Mouse (Mus musculus) left cerebral cortex, adult 18-20 months (tissue): ENCODE results near the gene Cnih1. TPM values are rescaled to one million over a fixed set of nuclear protein-coding genes. Genes with fewer than 3 reads are reported as not detected.
"Not testable (repeated sequence)": the region's sequence is repeated elsewhere in the genome, so short reads cannot be mapped to it uniquely, and the experiment has no call there.

Experiments
- DNase-seq, 2 experiments: peaks; one replicate each; pipeline ENCODE4 v3.0.0; 2021 to 2022; ENCODE audit warnings: low spot score in 2 of 2, mixed read lengths in 1 of 2
- total RNA-seq, 2 experiments: library from RNA; stranded (reverse); gene quantifications; 2 replicates each; pipeline ENCODE4 v1.2.3; 2021

Gene Cnih1
- total RNA-seq, 2 experiments from 2014 or later = 88.2 to 91.3 TPM

DNA sequence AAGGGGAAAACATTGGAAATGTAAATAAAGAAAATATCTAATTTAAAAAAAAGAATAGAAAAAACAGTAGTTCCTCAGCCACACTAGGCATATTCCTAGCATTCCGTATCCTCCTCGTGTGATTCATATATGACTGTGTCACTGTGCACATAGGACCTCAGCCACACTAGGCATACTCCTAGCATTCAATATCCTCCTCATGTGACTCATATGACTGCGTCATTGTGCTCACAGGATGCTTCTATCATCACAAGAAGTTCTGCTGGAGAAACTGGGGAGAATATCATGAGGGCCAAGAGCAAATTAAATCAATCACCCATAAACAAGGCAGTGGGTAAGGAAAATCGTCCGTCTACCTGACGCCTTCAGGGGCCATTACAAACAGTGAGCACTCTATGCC, 2.5 kb upstream of the Cnih1 start:
- no peak for DNase-seq

DNA sequence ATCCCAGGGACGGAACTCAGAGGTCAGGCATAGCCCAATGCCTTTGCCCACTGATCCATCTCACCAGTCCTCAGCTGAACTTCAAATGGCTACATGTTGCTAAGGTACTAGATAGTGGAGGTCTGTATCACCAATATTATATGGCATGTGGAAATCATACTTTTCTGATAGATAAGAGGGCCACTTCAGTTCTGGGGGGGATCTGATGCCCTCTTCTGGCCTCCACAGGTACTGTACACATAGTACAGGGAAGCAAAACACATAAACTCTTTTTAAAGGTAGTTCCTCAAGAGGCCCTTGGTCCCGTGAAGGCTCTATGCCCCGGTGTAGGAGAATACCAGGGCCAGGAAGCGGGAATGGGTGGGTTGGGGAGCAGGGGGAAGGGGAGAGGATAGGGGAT, 2.1 kb upstream of the Cnih1 start:
- DNase-seq = no peak

DNA sequence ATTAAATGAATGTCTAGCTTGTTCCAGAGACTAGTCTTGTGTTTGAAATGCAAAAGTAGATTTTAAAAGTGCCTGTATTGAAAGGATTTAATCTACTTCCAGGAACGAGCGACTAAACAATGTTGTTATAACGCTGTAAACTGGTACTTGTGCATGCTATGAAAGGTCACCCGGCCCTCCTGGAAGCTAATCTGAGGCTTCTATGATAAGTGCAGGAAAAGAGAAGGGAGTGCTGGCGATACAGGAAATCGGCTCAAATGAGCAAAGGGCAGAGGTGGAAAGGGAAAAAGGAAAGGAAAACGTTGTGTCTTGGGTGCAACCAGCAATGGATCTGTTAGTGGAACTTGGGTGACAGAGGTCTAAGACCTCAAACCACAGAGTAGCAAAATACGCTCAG, 292 bp upstream of the Cnih1 start:
- no peak for DNase-seq

DNA sequence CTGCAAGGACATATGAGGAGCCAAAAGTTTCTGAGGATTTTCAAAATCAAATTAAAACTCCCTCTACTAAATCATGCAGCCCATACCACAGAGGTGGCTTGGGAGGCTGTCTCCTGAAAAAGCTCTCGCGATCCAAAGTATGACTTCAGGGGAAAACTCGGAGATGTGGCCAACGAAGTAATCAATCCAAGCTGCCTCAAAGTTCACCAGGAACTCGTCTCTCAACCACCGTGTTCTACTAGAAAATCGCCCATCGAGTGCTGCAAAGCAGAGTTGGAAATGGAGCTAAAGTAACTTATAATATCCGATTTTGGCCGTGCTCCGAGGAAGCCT, 791 bp downstream of the Cnih1 start:
- no peak for DNase-seq

DNA sequence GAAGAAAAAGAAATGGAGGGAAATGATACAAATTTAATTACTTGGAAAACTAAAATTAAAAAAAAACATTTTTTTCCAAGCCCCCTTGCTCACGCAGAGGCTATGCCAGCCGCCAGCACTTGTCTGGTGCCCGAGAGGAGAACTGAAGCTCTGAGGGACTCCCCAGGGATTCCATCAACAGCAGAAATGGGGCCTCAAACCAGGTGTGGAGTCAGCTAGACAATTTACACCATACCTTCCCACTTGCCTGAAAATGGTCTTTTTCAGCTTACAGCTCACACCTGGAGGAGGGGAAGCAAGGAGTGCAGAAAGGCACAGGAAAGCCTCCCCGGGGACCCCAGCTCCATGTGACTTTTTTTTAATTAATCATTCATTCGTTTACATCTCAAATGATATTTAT, 3.0 kb downstream of the Cnih1 start:
- no peak for DNase-seq

DNA sequence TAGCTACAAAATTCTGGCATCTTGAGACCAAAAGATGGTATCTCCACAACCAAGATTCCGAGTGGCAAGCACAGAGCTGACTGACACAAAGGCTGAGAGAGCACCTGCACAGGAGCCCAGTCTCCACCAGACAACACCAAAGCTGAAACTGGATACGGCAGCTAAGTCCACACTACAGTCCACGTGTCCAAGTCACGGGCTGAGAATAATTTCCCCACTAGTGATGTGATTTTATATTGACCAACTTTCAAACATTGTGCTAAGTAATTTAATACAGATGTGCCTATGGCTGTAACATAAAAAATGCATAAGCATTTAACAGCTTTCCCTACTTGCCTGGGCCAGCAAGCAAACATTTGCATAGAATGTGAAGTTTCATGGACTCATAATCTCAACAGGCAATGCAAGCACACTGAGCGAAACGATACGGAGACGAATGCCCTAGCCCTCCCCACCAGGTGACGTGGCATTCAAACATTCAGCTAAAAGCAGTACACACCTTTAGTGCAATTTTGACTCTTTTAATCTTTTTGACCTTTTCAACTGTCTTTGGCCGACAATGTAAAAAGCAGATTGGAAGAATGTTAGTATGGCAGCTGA, 4.8 kb downstream of the Cnih1 start:
- DNase-seq = no peak

DNA sequence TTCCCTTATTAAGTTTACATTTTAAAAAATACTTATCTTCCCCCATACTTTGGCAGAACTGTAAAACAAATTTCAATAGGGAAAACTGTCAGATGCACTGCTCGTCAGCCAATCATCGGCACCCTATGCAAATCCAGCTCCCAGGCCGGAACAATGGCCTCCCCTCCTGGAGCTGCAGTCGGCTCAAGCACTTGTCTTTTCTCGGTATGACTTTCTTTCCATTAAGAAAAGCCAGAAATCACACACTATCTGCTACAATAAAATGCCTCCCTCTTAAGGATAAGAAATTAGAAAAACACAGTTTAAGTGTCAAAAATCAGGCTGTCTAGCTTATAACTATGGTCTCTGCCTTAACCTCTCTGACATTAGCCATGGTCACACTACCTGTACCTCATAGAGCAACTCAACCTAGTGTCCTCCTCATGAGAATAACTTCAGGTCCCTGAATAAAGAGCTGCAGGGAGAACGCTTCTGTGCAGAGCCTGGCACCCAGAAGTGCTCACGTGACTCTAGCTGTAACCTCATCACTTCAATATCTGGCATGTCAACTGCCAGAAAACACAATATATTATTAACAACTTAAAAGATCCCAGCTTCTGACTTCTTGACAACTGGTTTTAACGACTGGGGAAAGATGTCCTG, 5.9 kb downstream of the Cnih1 start:
- no peak for DNase-seq

DNA sequence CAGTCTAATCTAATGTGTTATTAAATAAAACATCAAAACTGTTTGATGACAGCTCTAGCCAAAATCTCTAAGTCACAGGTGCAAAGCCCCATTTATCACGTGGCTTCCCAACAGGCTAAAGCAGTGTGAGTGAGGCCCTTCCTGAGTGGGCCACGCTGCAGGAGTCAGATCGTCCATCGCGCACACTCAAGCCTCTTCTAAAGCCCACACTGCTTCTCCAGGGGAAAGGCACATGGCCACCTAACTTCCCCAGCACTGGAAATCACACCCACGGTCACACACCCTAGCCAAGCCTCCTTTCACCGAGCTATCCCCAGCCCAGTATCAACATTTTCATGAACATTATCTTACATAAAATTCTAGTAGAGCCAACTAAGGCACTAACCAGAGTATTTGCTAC, 7.1 kb downstream of the Cnih1 start:
- DNase-seq = no peak

DNA sequence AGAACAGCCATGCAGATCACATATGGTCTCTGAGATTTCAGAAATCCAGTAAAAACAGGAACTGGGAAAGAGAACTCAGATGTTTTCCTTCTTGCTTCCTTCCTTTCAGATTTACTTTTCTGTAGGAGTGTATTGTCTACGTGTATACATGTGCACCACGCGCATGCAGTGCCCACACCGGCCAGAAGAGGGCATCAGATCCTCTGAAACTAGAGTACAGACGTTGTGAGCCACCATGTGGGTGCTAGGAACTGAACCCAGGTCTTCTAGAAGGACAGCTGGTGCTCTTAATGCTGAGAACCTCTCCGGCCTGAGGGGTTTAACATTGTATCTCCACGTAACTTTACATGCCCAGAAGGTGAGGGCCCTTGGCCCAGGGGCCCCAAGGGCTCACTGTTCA, 9.0 kb downstream of the Cnih1 start:
- no peak for DNase-seq

DNA sequence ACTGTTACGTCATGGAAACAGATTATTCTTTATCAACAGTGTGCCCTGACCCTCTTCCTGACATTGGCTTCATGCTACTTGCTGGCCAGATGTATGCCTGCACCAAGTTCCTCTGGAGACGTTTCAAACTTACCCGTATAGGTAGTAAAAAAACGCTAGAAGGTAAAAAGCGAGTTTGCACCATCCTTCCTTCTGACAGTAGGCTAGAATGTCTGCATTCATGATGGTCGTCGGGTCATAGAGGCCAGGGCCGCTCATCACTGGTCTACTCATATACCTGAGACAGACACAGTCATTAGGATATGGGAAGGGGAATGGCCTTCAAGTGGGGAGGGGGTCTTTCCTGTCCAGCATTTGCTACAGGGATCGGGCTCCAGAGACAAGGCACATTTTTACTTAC, 9.5 kb downstream of the Cnih1 start:
- DNase-seq = no peak

DNA sequence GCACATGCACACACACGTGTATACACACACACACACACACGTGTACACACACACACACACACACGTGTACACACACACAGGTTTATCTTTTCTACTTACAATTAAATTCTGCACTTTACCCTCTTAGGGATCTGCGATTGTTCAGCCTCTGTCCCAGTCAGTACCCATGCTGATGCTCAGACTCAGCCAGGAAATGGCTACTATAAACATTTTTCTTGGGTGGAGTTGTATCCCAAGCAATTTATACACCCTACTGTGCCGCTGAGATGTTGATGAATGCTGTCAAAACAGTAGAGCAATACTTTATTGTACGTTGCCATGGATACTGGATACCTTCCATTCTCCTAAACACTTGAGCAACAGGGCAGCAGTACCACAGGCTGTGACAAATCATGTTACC, 18.2 kb downstream of the Cnih1 start:
- DNase-seq = no peak

DNA sequence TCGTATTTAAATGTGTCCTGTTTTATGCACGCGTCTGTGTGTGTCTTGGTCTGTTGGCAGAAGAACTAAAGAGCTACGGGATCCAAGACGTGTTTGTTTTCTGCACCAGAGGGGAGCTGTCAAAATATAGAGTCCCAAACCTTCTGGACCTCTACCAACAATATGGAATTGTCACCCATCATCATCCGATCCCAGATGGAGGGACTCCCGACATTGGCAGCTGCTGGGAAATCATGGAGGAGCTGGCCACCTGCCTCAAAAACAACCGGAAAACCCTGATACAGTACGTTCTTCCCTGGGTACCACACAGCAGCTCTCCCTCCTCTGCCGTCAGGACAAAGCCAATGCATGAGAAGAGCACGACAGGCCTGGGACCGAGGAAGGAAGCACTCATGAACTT, 21.1 kb downstream of the Cnih1 start:
- DNase-seq = no peak

DNA sequence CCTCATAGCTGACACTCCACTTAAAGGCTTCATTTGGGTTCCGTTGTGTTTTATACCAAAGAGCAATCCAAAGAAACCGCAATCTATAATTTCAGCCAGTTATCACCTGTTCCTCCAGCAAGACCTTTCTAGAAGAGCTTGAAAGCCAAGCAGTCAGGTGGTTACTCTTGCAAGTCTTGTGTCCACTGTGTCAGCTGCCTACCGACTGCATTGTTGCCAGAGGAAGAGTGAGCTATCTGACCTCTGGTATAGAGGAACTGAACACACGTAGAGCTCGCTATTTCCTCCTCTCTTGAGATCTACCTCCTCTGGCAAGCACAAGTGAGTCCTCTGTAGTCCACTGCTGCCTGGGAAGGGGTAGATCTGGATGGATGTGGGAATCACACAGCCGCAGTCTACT, 27.0 kb downstream of the Cnih1 start:
- no peak for DNase-seq

DNA sequence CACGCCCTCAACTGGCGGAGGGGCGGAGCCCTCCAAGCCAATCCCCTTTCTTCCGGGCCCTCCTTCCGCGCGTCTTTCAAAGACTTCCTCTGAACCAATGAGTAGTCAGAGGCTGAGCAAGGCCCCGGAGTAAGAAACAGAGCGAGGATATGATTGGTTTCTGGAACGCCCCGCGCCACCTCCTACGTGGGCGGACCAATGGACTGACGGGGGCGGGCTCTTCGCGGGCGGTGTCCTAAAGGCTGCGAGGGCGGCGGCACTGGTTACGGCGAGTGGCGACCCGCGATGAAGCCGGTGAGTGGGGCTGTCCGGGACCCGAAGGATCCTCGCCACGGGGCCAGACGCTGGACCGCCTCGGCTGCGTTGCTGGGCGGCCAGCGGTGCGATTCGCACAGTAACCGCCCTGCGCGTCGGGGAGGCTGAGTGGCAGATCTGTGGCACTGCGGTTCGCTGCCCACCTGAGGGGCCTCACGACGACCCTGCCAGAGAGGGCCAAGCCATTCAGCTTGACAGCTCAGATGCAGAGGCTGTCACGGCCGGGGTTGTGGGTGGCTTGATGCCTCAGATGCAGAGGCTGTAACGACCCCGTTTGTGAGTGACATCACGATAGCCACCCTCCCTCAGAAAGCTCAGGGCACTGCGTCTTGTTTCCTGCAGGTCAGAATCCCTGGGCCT, 27.7 kb downstream of the Cnih1 start, which contains the start of gene Cdkn3:
Gene Cdkn3, plus strand, starts transcription at position 187 of the 675 bp plus-strand sequence.
- peak; percentile 76 to 88 for DNase-seq

DNA sequence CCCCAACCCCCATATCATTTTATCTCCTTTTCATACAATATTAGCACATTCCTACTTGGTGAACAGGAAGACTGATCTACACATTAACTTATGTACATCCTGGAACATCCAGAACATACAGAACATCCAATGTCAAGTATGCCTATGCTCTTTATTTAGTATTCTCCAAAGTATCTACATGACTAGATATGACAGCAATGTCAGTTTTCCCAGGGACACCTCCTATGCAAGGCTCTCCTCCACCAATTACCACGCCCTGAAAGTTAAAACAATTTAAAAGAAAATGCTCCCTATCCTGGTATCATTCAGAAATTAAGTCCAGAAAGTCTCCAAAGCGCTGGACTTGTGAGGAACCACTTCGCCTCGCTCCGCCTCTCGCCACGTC, 28.2 kb downstream of the Cnih1 start:
- DNase-seq = no peak

DNA sequence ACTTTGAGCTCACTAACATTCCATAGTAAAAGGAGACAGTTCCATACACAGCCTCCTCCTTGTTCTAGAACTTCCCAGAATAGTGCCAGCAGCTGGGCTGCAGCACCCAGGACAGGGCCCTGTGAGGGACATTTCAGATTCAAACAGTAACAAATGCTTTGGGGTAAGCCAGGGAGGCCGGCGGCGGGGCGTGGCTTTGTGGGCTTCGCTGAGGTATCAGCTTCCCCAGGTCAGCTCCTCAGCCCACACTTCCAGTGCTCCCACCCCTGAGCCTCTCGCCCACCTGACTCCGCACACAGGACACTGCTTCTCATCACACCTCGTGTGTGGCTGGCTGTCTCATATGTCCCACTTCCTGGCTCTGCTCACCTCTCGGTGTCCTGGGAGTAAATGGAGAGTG, 30.5 kb downstream of the Cnih1 start:
- DNase-seq = no peak

DNA sequence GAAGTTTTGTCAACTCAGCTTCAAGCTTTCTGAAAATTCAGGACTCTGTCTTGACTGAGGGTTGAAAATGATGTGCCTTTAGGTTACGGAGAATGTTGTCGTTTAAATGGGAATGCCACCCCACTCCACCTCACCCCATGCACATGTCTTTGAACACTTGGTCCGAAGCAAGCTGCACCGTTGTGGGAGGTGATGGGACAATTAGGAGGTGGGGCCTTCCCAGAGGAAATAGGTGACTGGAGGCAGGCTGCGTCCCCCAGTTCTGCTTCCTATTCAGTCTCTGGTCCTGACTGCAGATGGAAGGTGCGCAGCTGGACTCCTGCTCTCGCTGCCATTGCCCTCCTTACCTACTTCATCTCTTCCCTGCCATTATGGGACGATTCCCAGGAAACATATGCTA, 32.4 kb downstream of the Cnih1 start:
- no peak for DNase-seq

DNA sequence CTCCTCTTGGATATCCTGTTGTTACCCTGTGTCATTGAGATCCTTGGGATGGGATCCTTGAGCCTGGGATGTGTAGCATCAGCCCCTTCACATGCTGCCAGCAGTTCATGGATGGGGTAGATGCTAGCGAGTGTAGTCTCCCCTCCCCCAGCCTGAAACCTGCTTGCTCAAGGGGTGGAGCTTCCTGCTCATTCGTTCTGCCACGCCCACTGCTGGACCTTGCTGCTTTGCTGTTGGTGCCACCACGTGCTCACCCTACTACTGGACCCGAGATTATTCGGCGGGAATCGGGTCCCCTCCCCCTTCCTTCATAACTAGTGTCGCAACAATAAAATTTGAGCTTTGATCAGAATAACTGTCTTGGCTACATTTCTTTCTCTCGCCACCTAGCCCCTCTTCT, 33.8 kb downstream of the Cnih1 start:
- DNase-seq = not testable (repeated sequence)

DNA sequence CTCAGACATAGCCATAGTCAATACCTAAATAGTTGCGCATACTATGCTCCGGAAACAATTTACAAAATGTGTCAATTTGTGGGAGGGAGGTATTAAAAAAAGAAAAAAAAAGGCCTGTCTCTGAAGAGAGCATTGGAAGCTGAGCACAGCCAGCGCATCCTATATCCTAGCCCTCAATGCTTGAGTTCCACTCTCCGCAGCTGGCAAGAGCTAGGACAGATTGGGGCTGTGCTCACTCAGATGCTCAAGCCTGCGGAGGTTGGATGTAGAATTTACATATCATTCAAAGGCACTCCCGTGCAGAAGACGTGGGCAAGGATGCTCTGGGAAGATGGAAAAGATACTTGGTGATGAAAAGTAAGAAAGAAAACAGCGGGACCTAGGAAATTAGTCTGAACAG, 42.8 kb downstream of the Cnih1 start:
- DNase-seq = peak in 1 of 2 experiments; percentile 18

DNA sequence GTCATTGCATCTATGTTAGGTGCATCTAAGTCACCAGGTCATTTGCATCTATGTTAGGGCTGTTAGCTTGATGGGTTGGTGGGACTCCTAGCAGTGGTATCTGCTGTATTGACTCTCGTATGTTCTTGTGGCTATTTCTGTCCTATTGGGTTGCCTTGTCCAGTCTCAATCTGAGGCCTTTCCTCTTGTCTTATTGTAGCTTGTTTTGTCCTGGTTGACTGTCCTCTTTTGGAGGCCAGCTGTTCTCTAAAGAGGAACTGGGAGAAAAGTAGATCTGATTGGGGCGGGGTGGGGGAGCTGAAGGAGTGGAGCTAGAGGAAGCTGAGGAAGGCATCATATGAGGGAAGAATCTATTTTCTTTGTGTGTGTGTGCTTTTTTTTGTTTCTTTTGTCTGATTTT, 45.5 kb downstream of the Cnih1 start:
- DNase-seq = no peak

DNA sequence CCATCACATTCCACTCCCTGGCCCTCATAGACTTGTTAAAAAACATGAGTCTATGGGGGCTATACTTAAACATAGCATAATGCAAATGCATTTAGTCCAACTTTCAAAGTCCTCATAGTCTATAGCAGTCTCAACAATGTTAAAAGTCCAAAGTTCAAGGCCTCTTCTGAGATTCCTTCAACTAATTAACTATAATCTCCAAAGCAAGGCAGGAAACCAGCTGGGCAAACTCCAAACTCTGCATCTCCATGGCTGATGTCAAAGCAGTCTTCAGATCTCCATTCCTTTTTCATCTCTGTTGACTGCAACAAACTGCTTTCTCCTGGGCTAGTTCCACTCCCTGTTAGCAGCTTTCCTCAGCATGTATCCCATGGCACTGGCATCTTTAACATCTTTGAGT, 50.9 kb downstream of the Cnih1 start:
- DNase-seq = not testable (repeated sequence)

DNA sequence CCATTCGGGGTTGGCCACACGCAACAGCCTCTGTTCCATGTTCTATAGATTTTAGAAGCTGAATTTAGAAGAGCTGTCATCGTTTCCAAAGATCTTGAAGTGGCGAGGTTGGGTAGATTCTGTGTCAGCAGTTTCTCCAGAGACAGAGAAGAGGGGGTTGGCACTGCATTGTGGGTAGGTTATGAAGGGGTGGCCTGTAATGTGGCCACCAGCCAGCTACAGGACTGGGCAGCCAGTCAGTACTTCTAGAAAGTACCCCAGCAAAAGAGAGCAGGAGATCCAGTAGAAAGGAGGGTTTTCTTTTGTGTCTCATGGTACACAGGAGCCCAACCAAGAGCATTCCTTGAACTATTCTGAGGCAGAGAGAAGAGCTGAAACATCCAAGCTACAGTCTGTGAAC, 51.8 kb downstream of the Cnih1 start:
- DNase-seq = no peak
